Mouse (Mus musculus) CH12.LX (cell line): ENCODE results near the gene Itgb2.

Experiments
- CTCF ChIP-seq, 2 experiments: IDR thresholded peaks in 1 of 2; conservative IDR thresholded peaks in 1 of 2; 2 replicates each; pipeline ENCODE4 v1.5.1; 2011 to 2012; ENCODE audit warnings: low read depth in 2 of 2, low read length in 2 of 2, improper control_type of control experiment in 1 of 2, inconsistent platforms in 1 of 2, mild to moderate bottlenecking in 1 of 2, moderate library complexity in 1 of 2
- E2F4 ChIP-seq: IDR thresholded peaks from 2 replicates; pipeline ENCODE4 v1.6.1; 2011; ENCODE audit warnings: low read depth, low read length, improper control_type of control experiment; ENCODE audit not compliant: insufficient replicate concordance
- GABPA ChIP-seq: IDR thresholded peaks from 2 replicates; pipeline ENCODE4 v1.6.1; 2012; ENCODE audit warnings: low read depth, low read length, improper control_type of control experiment, inconsistent platforms; ENCODE audit not compliant: insufficient replicate concordance
- JUND ChIP-seq: conservative IDR thresholded peaks from 2 replicates; pipeline ENCODE4 v1.6.1; 2011; ENCODE audit warnings: low read depth, low read length, improper control_type of control experiment
- MYC ChIP-seq: IDR thresholded peaks from 2 replicates; pipeline ENCODE4 v1.6.1; 2011; ENCODE audit warnings: low read depth, mild to moderate bottlenecking, improper control_type of control experiment, low read length
- POLR2A ChIP-seq: IDR thresholded peaks from 2 replicates; pipeline ENCODE4 v1.6.1; 2011; ENCODE audit warnings: low read depth, mild to moderate bottlenecking, improper control_type of control experiment, low read length
- RAD21 ChIP-seq: IDR thresholded peaks from 2 replicates; pipeline ENCODE4 v1.6.1; 2011; ENCODE audit warnings: low read depth, mild to moderate bottlenecking, low read length, improper control_type of control experiment, moderate library complexity
- SMC3 ChIP-seq: IDR thresholded peaks from 2 replicates; pipeline ENCODE4 v1.6.1; 2011; ENCODE audit warnings: low read depth, low read length, improper control_type of control experiment
- ZC3H11A ChIP-seq: IDR thresholded peaks from 2 replicates; pipeline ENCODE4 v1.6.1; 2012; ENCODE audit warnings: low read depth, mild to moderate bottlenecking, inconsistent platforms, low read length, improper control_type of control experiment
- ZMIZ1 ChIP-seq: IDR thresholded peaks from 2 replicates; pipeline ENCODE4 v1.6.1; 2012; ENCODE audit warnings: low read depth, mild to moderate bottlenecking, inconsistent platforms, low read length, improper control_type of control experiment

GRCm38 (mm10) chr10:77586637-77587036 lies 56.6 kb downstream of the Itgb2 start:
- TF ChIP-seq SMC3 = no peak
- no peak for TF ChIP-seq CTCF (conservative IDR thresholded peaks at IDR 0.05 in 1 of 2, IDR thresholded peaks at IDR 0.05 in 1 of 2; ENCODE audit: low read depth in 2 of 2, low read length in 2 of 2)
- no peak for TF ChIP-seq JUND
- TF ChIP-seq POLR2A = no peak
- TF ChIP-seq ZMIZ1 = no peak
- no peak for TF ChIP-seq GABPA
- TF ChIP-seq E2F4 = no peak
- no peak for TF ChIP-seq ZC3H11A
- no peak for TF ChIP-seq MYC
- TF ChIP-seq RAD21 = no peak
